Mouse (Mus musculus): ENCODE results near the gene Spata21. TPM values are rescaled to one million over a fixed set of nuclear protein-coding genes. Genes with fewer than 3 reads are reported as not detected.
A peak's percentile ranks its signal among the peaks of the same experiment; 100 is the strongest.

The Spata21 gene
- polyA plus RNA-seq, 1 experiment from 2014 or later = 0.11 TPM

- ATAC-seq (ENCODE audit: low FRiP score, low TSS enrichment) (peak; percentile 93), DNase-seq (ENCODE audit: low spot score) (peak; percentile 96)
- Histone ChIP-seq H3K36me3 (ENCODE audit: control insufficient read depth, insufficient read depth, low read length) (no peaks in the 10 kb centered on the region), H3K9me3 (ENCODE audit: control insufficient read depth, low read length) (no peaks in the 10 kb centered on the region), H3K27ac (replicated peaks) (peak within 1 kb of the TSS; percentile 61), H3K9ac (ENCODE audit: low read length) (peak within 1 kb of the TSS; percentile 89), H3K4me1 (replicated peaks; ENCODE audit: control insufficient read depth, insufficient read depth) (0 out of 2 replicates have a peak, but pooled peaks cover 2% of the 10 kb centered on the region), H3K27me3 (ENCODE audit: control insufficient read depth, insufficient read depth, low read length) (no peaks in the 10 kb centered on the region), H3K4me3 (ENCODE audit: low read depth, low read length) (peak within 1 kb of the TSS; percentile 89), H3K4me2 (replicated peaks; ENCODE audit: low read depth) (peak within 1 kb of the TSS; percentile 95)
- TF ChIP-seq CTCF (IDR thresholded peaks at IDR 0.05; ENCODE audit: low read depth) (peak; percentile 88), EP300 (optimal IDR thresholded peaks at IDR 0.05) (no peak)
- under 1% methylated on average over 67 of the region's 67 CpGs for WGBS
These were observed 10.2 kb upstream of the Spata21 start, which contains the start of gene Necap2 for GRCm38 (mm10) chr4:141077681-141078509. Gene Necap2, minus strand, starts transcription at chr4:141078357.

DNA sequence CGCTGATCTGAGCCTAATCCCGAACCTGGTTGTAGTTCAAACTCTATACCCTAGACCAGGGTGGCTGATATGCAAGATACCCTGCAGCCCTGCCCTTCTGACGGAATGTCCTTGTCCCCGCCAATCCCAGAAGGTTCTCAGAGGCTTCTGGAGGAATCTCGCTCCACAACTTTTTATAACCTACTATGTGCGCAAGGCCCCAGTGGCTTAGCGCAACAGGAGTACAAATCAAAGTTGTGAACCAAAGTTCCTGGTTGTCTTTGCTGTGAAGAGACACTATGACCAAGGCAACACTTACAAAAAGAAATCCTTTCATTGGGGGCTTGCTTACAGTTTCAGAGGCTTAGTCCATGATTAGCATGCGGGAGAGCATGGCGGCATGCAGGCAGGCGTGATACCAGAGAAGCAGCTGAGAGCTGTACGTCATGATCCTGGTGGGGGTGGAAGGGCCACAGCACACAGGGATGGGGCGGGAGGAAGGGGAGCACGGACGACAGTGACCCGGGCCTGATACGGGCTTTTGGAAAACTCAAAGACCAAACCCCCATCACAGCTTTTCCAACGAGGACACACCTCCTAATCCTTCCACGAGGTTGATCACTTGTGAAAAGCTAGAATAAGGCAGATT is 9.5 kb upstream of the Spata21 start:
- H3K4me1 ChIP-seq (replicated peaks; ENCODE audit: control insufficient read depth, insufficient read depth) = 0 out of 2 replicates have a peak, but pooled peaks cover 2% of the 10 kb centered on the region
- H3K27ac ChIP-seq (replicated peaks) = no peak overlapping the region
- no peaks in the 10 kb centered on the region for H3K27me3 ChIP-seq (ENCODE audit: control insufficient read depth, insufficient read depth, low read length)
- TF ChIP-seq CTCF (IDR thresholded peaks at IDR 0.05; ENCODE audit: low read depth) = no peak
- no peak for TF ChIP-seq EP300 (optimal IDR thresholded peaks at IDR 0.05)
- no peaks in the 10 kb centered on the region for H3K36me3 ChIP-seq (ENCODE audit: control insufficient read depth, insufficient read depth, low read length)
- H3K9me3 ChIP-seq (ENCODE audit: control insufficient read depth, low read length) = no peaks in the 10 kb centered on the region
- no peak overlapping the region for H3K4me3 ChIP-seq (ENCODE audit: low read depth, low read length)
- H3K4me2 ChIP-seq (replicated peaks; ENCODE audit: low read depth) = no peak overlapping the region
- 75% methylated on average over 18 of the region's 18 CpGs for WGBS
- H3K9ac ChIP-seq (ENCODE audit: low read length) = no peak overlapping the region
- ATAC-seq (ENCODE audit: low FRiP score, low TSS enrichment) = no peak
- DNase-seq (ENCODE audit: low spot score) = no peak

DNA sequence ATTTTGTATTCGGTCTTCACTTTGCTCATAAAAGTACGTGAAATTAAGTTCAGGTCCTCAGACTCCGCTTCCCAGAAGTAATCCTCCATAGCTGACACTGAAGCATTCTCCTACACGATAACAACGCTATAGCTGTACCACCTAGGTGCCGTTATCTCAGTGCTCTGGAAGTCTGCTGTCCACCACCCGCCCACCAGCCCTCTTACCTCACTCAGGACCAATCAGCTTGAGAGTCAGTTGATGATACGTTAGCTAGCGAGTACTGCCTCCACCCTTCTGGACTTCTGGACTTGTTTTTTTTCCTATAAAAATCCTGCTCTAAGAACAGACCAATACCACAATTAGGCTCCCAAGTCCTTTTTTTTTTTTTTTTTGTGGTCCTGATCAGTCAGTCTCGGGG is 1.3 kb upstream of the Spata21 start:
- H3K36me3 ChIP-seq (ENCODE audit: control insufficient read depth, insufficient read depth, low read length) = no peaks in the 10 kb centered on the region
- WGBS = 64% methylated on average over 10 of the region's 10 CpGs
- H3K4me3 ChIP-seq (ENCODE audit: low read depth, low read length) = no peak overlapping the region
- DNase-seq (ENCODE audit: low spot score) = no peak
- no peaks in the 10 kb centered on the region for H3K9me3 ChIP-seq (ENCODE audit: control insufficient read depth, low read length)
- H3K4me2 ChIP-seq (replicated peaks; ENCODE audit: low read depth) = no peak overlapping the region
- no peak overlapping the region for H3K27ac ChIP-seq (replicated peaks)
- H3K27me3 ChIP-seq (ENCODE audit: control insufficient read depth, insufficient read depth, low read length) = no peaks in the 10 kb centered on the region
- no peak for TF ChIP-seq CTCF (IDR thresholded peaks at IDR 0.05; ENCODE audit: low read depth)
- TF ChIP-seq EP300 (optimal IDR thresholded peaks at IDR 0.05) = no peak
- ATAC-seq (ENCODE audit: low FRiP score, low TSS enrichment) = no peak
- H3K9ac ChIP-seq (ENCODE audit: low read length) = no peak overlapping the region
- no peaks in the 10 kb centered on the region for H3K4me1 ChIP-seq (replicated peaks; ENCODE audit: control insufficient read depth, insufficient read depth)

GRCm38 (mm10) chr4:141088714-141089113 is 581 bp downstream of the Spata21 start:
- DNase-seq (ENCODE audit: low spot score) = no peak
- H3K27me3 ChIP-seq (ENCODE audit: control insufficient read depth, insufficient read depth, low read length) = no peaks in the 10 kb centered on the region
- H3K27ac ChIP-seq (replicated peaks) = no peak overlapping the region
- 52% methylated on average over 9 of the region's 9 CpGs for WGBS
- H3K4me2 ChIP-seq (replicated peaks; ENCODE audit: low read depth) = no peak overlapping the region
- ATAC-seq (ENCODE audit: low FRiP score, low TSS enrichment) = 0 out of 2 replicates have a peak, but pooled peaks have one; percentile 37
- H3K4me3 ChIP-seq (ENCODE audit: low read depth, low read length) = no peak overlapping the region
- no peaks in the 10 kb centered on the region for H3K9me3 ChIP-seq (ENCODE audit: control insufficient read depth, low read length)
- no peaks in the 10 kb centered on the region for H3K4me1 ChIP-seq (replicated peaks; ENCODE audit: control insufficient read depth, insufficient read depth)
- no peak for TF ChIP-seq CTCF (IDR thresholded peaks at IDR 0.05; ENCODE audit: low read depth)
- TF ChIP-seq EP300 (optimal IDR thresholded peaks at IDR 0.05) = no peak
- no peak overlapping the region for H3K9ac ChIP-seq (ENCODE audit: low read length)
- no peaks in the 10 kb centered on the region for H3K36me3 ChIP-seq (ENCODE audit: control insufficient read depth, insufficient read depth, low read length)

DNA sequence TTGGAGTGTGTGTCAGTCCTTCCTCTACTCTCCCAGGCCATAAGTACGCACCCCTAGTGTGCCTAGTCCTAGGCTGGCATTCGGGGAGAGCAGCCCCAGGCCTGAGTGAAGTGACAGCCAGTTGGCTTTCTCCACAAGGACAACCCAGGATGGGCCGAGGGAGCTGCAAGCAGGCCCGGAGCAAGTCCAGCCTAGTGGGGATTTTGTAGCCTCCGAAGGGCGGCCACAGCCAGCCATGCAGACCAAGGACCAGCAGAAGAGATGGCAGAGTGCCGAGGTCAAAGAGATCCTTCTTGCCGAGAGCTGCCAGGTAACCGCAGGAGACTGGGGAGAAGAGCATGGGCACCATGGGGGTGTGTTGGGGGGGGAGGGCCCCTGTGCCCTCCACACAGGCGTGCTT is 6.9 kb downstream of the Spata21 start:
- DNase-seq (ENCODE audit: low spot score) (no peak), ATAC-seq (ENCODE audit: low FRiP score, low TSS enrichment) (peak; percentile 42; the same call in 1 of the 2 replicates)
- Histone ChIP-seq H3K36me3 (ENCODE audit: control insufficient read depth, insufficient read depth, low read length) (no peaks in the 10 kb centered on the region), H3K27me3 (ENCODE audit: control insufficient read depth, insufficient read depth, low read length) (no peaks in the 10 kb centered on the region), H3K4me2 (replicated peaks; ENCODE audit: low read depth) (no peak overlapping the region), H3K27ac (replicated peaks) (no peak overlapping the region), H3K4me3 (ENCODE audit: low read depth, low read length) (no peak overlapping the region), H3K9ac (ENCODE audit: low read length) (no peak overlapping the region), H3K4me1 (replicated peaks; ENCODE audit: control insufficient read depth, insufficient read depth) (no peaks in the 10 kb centered on the region), H3K9me3 (ENCODE audit: control insufficient read depth, low read length) (no peaks in the 10 kb centered on the region)
- TF ChIP-seq EP300 (optimal IDR thresholded peaks at IDR 0.05) (no peak), CTCF (IDR thresholded peaks at IDR 0.05; ENCODE audit: low read depth) (no peak)
- 79% methylated on average over 10 of the region's 10 CpGs for WGBS

DNA sequence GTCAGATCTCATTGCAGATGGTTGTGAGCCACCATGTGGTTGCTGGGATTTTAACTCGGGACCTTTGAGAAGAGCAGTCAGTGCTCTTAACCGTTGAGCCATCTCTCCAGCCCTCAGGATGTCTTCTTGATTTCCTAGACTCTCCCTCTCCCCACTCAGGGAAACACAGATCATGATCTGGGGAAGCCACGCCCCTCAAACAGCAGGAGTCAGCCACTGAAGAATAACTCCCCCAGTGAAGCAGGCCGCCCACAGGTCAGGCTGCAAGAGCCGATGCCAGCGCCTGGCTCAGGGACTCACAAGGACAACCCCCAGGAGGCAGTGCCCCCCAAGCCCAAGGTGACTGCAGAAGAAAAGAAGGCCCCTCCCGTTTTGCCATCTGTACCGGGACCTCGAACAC is 8.6 kb downstream of the Spata21 start:
- H3K27ac ChIP-seq (replicated peaks) = no peak overlapping the region
- H3K36me3 ChIP-seq (ENCODE audit: control insufficient read depth, insufficient read depth, low read length) = no peaks in the 10 kb centered on the region
- DNase-seq (ENCODE audit: low spot score) = no peak
- no peaks in the 10 kb centered on the region for H3K27me3 ChIP-seq (ENCODE audit: control insufficient read depth, insufficient read depth, low read length)
- no peaks in the 10 kb centered on the region for H3K4me1 ChIP-seq (replicated peaks; ENCODE audit: control insufficient read depth, insufficient read depth)
- no peak overlapping the region for H3K4me2 ChIP-seq (replicated peaks; ENCODE audit: low read depth)
- TF ChIP-seq CTCF (IDR thresholded peaks at IDR 0.05; ENCODE audit: low read depth) (no peak), EP300 (optimal IDR thresholded peaks at IDR 0.05) (no peak)
- WGBS = 22% methylated on average over 9 of the region's 9 CpGs
- no peak for ATAC-seq (ENCODE audit: low FRiP score, low TSS enrichment)
- no peak overlapping the region for H3K9ac ChIP-seq (ENCODE audit: low read length)
- no peaks in the 10 kb centered on the region for H3K9me3 ChIP-seq (ENCODE audit: control insufficient read depth, low read length)
- H3K4me3 ChIP-seq (ENCODE audit: low read depth, low read length) = no peak overlapping the region

All from stomach, postnatal 0 days (tissue).